Mouse (Mus musculus) olfactory bulb, adult 2 months (tissue): ENCODE data around the gene Ddah1. TPM values are rescaled to one million over a fixed set of nuclear protein-coding genes. Genes with fewer than 3 reads are reported as not detected.

Experiments
- H3K27ac ChIP-seq: fragments of 200-500 bp; 2 replicates; pipeline ENCODE4 v1.5.1; 2012; ENCODE audit warnings: low read depth, low read length; ENCODE audit not compliant: insufficient read depth
- H3K4me1 ChIP-seq: fragments of 200-500 bp; 2 replicates; pipeline ENCODE4 v1.6.1; 2012; ENCODE audit warnings: low read length; ENCODE audit not compliant: control insufficient read depth, insufficient read depth
- H3K4me3 ChIP-seq: fragments of 200-500 bp; 2 replicates; pipeline ENCODE4 v1.5.1; 2012; ENCODE audit warnings: mild to moderate bottlenecking, low read depth, low read length, moderate library complexity; ENCODE audit not compliant: insufficient read depth
- CTCF ChIP-seq: fragments of 200-500 bp; IDR thresholded peaks from 2 replicates; pipeline ENCODE4 v1.5.1; 2012; ENCODE audit warnings: low read depth, mild to moderate bottlenecking, low read length, moderate library complexity; ENCODE audit not compliant: insufficient read depth
- POLR2A ChIP-seq: fragments of 200-500 bp; IDR thresholded peaks from 2 replicates; pipeline ENCODE4 v1.6.1; 2012; ENCODE audit warnings: mild to moderate bottlenecking, low read depth, low read length, moderate library complexity; ENCODE audit not compliant: insufficient read depth
- WGBS: fragments of 180-500 bp; shearing (Covaris S2); methylation state at CpG from one replicate; pipeline ENCODE4 v1.1.7; 2018; 5-methylcytosine and 5-hydroxymethylcytosine counted together
- polyA plus RNA-seq: library from polyadenylated mRNA; stranded (reverse); fragments of >200 nt; gene quantifications from 2 replicates; pipeline ENCODE4 v1.2.4, GENCODE M21; 2012; ENCODE audit warnings: low replicate concordance; ENCODE audit not compliant: missing spikeins, insufficient read depth, insufficient read length

Gene Ddah1
- polyA plus RNA-seq, 1 experiment, result not detected

GRCm38 (mm10) chr3:145761501-145762170 lies 3.2 kb downstream of the Ddah1 start:
- Histone ChIP-seq H3K27ac (no peak overlapping the region), H3K4me3 (no peak overlapping the region), H3K4me1 (peaks cover 12% of the 10 kb centered on the region)
- TF ChIP-seq CTCF, result no peak
- 63% methylated on average over 3 of the region's 3 CpGs for WGBS

- no peak for TF ChIP-seq POLR2A
- no peak for TF ChIP-seq CTCF
- no peak overlapping the region for H3K4me3 ChIP-seq
- H3K27ac ChIP-seq, result no peak overlapping the region
- 82% methylated on average over 4 of the region's 4 CpGs for WGBS
- peaks cover 12% of the 10 kb centered on the region for H3K4me1 ChIP-seq
Measured at GRCm38 (mm10) chr3:145762957-145763641, 4.6 kb downstream of the Ddah1 start.

GRCm38 (mm10) chr3:145763642-145763972 lies 5.1 kb downstream of the Ddah1 start:
- WGBS, result 97% methylated on average over 3 of the region's 3 CpGs
- no peak overlapping the region for H3K4me3 ChIP-seq
- H3K4me1 ChIP-seq, result peaks cover 9% of the 10 kb centered on the region
- TF ChIP-seq POLR2A (no peak), CTCF (no peak)
- H3K27ac ChIP-seq, result no peak overlapping the region

GRCm38 (mm10) chr3:145764416-145764815 lies 5.9 kb downstream of the Ddah1 start:
- Histone ChIP-seq H3K4me1 (peaks cover under 1% of the 10 kb centered on the region), H3K27ac (no peak overlapping the region), H3K4me3 (no peak overlapping the region)
- WGBS, result 92% methylated on average over 2 of the region's 2 CpGs
- TF ChIP-seq CTCF, result no peak
- no peak for TF ChIP-seq POLR2A

GRCm38 (mm10) chr3:145768439-145768838 lies 10.0 kb downstream of the Ddah1 start:
- Histone ChIP-seq H3K27ac (no peak overlapping the region), H3K4me1 (no peaks in the 10 kb centered on the region), H3K4me3 (no peak overlapping the region)
- 97% methylated on average over 4 of the region's 4 CpGs for WGBS
- TF ChIP-seq CTCF (no peak), POLR2A (no peak)

GRCm38 (mm10) chr3:145773384-145773783 lies 14.9 kb downstream of the Ddah1 start:
- WGBS, result 95% methylated on average over 9 of the region's 9 CpGs
- TF ChIP-seq POLR2A (no peak), CTCF (no peak)
- Histone ChIP-seq H3K27ac (no peak overlapping the region), H3K4me3 (no peak overlapping the region), H3K4me1 (0 out of 2 replicates have a peak, but pooled peaks cover 4% of the 10 kb centered on the region)

- WGBS, result 89% methylated on average over 7 of the region's 7 CpGs
- Histone ChIP-seq H3K4me1 (0 out of 2 replicates have a peak, but pooled peaks cover 4% of the 10 kb centered on the region), H3K27ac (no peak overlapping the region), H3K4me3 (no peak overlapping the region)
- TF ChIP-seq CTCF (no peak), POLR2A (no peak)
Measured at GRCm38 (mm10) chr3:145774336-145774735, 15.9 kb downstream of the Ddah1 start.

- TF ChIP-seq CTCF (no peak), POLR2A (no peak)
- no peak overlapping the region for H3K4me3 ChIP-seq
- no peak overlapping the region for H3K27ac ChIP-seq
- 0 out of 2 replicates have a peak, but pooled peaks cover 4% of the 10 kb centered on the region for H3K4me1 ChIP-seq
- 80% methylated on average over 5 of the region's 5 CpGs for WGBS
Measured at GRCm38 (mm10) chr3:145775236-145775635, 16.8 kb downstream of the Ddah1 start.

GRCm38 (mm10) chr3:145775862-145776261 lies 17.4 kb downstream of the Ddah1 start:
- 75% methylated on average over 5 of the region's 5 CpGs for WGBS
- Histone ChIP-seq H3K27ac (no peak overlapping the region), H3K4me1 (0 out of 2 replicates have a peak, but pooled peaks cover 4% of the 10 kb centered on the region), H3K4me3 (no peak overlapping the region)
- TF ChIP-seq CTCF (no peak), POLR2A (no peak)
